Mouse (Mus musculus) C2C12 (cell line): ENCODE measurements at regions not wholly inside any gene's neighbourhood (a gene's known extent, or its start where the extent isn't known, plus 50 kb on each side); places are given as distances from the start of the nearest gene placed in this dataset.

Experiments used
- CEBPB ChIP-seq: IDR thresholded peaks from one replicate; pipeline ENCODE4 v1.6.1; 2011; ENCODE audit warnings: low read depth, mild to moderate bottlenecking, control low read depth, moderate library complexity
- CTCF ChIP-seq: IDR thresholded peaks from one replicate; pipeline ENCODE4 v1.5.1; 2011; ENCODE audit not compliant: control insufficient read depth, insufficient read depth, insufficient read length
- FOSL1 ChIP-seq: IDR thresholded peaks from one replicate; pipeline ENCODE4 v1.8.0; 2011; ENCODE audit warnings: mild to moderate bottlenecking, low read length; ENCODE audit not compliant: poor library complexity, insufficient read depth, severe bottlenecking
- MAX ChIP-seq: IDR thresholded peaks from one replicate; pipeline ENCODE4 v1.6.1; 2011; ENCODE audit warnings: mild to moderate bottlenecking, control low read depth
- MYOD1 ChIP-seq: IDR thresholded peaks from one replicate; pipeline ENCODE4 v1.6.1; 2011; ENCODE audit warnings: low read depth; ENCODE audit not compliant: control insufficient read depth, insufficient read length
- MYOG ChIP-seq: IDR thresholded peaks from one replicate; pipeline ENCODE4 v1.6.1; 2011; ENCODE audit not compliant: control insufficient read depth, insufficient read length; ENCODE audit errors: extremely low read depth
- USF1 ChIP-seq: IDR thresholded peaks from one replicate; pipeline ENCODE4 v1.6.1; 2011; ENCODE audit warnings: low read depth, mild to moderate bottlenecking, control low read depth, moderate library complexity

DNA sequence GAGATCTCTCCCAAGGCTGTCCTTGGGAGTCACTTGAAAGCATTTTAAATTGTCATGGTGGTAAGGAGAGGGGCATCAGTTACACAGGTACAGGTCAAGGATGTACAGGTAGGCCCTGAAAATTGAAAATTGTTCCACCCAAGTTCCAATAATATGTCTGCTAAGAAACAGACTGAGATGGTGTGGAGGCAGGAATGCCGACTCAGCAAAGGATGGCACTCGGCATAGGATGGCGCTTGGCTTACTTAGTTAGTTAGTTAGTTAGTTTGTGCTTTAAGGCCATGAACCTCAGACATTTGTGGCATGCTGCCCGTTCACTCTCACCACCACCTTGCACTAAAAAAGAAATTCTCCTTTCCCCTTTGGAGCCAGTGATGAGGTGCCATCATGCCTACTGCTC, 78.9 kb downstream of the Zfp706 start:
- TF ChIP-seq CTCF (no peak), MYOD1 (no peak), USF1 (no peak), MAX (no peak), CEBPB (no peak), MYOG (no peak), FOSL1 (no peak)
